Mouse (Mus musculus): ENCODE measurements around the gene Olfr435. TPM values are rescaled to one million over a fixed set of nuclear protein-coding genes. Genes with fewer than 3 reads are reported as not detected.

Gene Olfr435
- not detected in 4 replicates for total RNA-seq (2023; ENCODE audit: inconsistent age)

DNA sequence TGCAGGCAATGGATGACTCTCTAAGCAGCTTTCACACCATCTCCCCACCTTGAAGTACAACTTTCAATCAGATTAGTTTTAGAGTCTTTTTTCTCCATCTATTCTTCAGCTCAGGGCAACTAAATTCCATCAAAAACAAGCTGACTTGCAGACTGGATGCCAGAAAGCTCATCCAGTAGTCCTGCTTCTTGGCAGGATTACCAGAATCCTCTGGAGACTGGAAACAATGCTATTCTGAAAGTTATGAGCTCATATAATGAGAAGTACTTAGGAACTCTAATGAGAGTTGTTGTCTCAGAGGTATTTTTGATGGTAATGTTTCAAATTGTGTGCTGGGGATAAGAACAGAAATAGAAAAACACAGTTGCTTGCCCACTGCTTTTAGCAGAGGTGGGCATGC, at the start of gene Olfr435:
Gene Olfr435 (plus strand): TSS at position 366 of the 400 bp plus-strand sequence.

DNA sequence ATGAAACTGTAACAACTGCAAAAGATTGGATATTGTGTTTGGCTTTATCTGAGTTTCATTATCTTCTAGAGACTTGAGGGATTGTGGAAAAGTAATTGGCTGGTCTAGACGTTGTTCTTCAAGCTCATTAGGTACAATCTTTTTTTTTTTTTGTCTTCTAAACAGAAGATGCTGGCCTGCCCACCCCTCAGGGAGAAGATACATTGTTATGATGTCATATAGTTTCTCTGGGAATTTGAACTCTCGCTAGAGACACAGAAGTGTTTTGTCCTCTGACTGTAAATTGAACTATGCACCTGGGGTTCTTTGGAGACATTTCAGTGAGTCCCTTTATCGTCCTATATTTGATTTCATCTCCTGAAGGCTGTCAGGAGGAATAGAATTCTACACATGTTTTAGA, 34.0 kb upstream of the Olfr435 start, which contains the start of gene Olfr437:
Gene Olfr437 (plus strand): TSS at position 301 of the 400 bp plus-strand sequence.

DNA sequence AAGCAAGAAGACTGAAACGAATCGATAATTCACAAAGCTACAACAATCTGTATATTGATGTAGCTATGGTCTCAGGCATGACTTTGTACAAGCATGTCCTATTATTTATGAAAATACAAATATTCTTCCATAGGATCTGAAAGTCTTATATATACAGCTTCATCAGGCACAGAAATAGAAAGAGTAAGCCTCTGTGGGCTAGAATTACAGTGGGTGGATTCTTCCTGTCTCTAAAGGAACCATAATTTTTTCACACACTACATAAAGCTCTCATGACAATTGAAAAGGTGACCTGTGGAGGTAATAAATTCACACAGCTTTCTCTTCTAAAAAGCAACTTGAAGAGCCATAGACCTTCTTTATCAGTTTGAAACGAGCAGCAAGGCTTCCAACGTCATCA, 25.1 kb upstream of the Olfr435 start, which contains the start of gene Olfr13:
Gene Olfr13 (plus strand): TSS at position 301 of the 400 bp plus-strand sequence.

DNA sequence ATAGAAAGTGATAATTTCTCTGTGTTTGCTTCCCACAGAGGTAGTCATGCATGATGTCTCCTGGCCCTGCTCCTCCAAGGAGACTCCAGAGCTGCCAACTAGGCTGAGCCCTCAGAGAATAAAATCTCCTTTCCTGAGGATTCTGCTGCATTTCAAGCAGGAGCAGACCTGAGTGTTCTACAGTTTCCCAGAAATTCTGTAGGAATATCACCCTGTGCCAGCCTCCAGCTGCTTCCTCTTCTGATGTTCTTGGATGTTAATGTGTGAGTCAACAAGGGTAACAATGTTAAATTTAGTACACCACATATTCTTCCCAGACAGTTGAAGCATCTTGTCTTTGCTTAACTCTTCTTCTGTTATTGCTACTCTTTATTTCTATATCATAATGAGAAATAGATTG, 15.9 kb downstream of the Olfr435 start, which contains the start of gene Olfr434:
Gene Olfr434 (plus strand): TSS at position 149 of the 400 bp plus-strand sequence.

DNA sequence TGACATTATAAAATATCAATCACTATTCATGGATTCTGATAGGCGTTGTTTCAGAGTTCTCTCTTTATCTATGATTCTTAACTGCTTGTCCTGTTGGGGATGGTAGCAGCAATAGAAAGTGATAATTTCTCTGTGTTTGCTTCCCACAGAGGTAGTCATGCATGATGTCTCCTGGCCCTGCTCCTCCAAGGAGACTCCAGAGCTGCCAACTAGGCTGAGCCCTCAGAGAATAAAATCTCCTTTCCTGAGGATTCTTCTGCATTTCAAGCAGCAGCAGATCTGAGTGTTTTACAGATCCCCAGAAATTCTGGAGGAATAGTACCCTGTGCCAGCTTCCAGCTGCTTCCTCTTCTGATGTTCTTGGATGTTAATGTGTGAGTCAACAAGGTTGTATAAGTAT, 34.3 kb downstream of the Olfr435 start, which contains the start of gene Olfr47:
Gene Olfr47 (plus strand): TSS at position 275 of the 400 bp plus-strand sequence.

Other genes with a start within 250 kb of the Olfr435 start
- not detected in 4 replicates for gene Olfr444, start 248.1 kb upstream of the Olfr435 start, total RNA-seq (2023; ENCODE audit: inconsistent age)
- not detected in 4 replicates for gene Olfr441, start 90.8 kb upstream of the Olfr435 start, total RNA-seq (2023; ENCODE audit: inconsistent age)
- gene Olfr237-ps1, start 50.6 kb upstream of the Olfr435 start, total RNA-seq (2023; ENCODE audit: inconsistent age), result not detected in 4 replicates
- not detected in 4 replicates for gene Olfr437, start 33.9 kb upstream of the Olfr435 start, total RNA-seq (2023; ENCODE audit: inconsistent age)
- not detected in 4 replicates for gene Olfr13, start 25.0 kb upstream of the Olfr435 start, total RNA-seq (2023; ENCODE audit: inconsistent age)
- not detected in 4 replicates for gene Olfr434, start 15.9 kb downstream of the Olfr435 start, total RNA-seq (2023; ENCODE audit: inconsistent age)
- gene Olfr47, start 34.4 kb downstream of the Olfr435 start, total RNA-seq (2023; ENCODE audit: inconsistent age), result not detected in 4 replicates
- gene Arhgef5, start 68.4 kb downstream of the Olfr435 start, total RNA-seq (2023; ENCODE audit: inconsistent age), result 0.09 to 0.51 TPM (median 0.16 TPM) in 3 of 4 replicates, not detected in the other
- not detected in 4 replicates for gene Nobox, start 112.4 kb downstream of the Olfr435 start, total RNA-seq (2023; ENCODE audit: inconsistent age)